Mouse (Mus musculus) gastrocnemius, postnatal 4 days (tissue): ENCODE measurements around the gene Ddx21. TPM values are rescaled to one million over a fixed set of nuclear protein-coding genes. Genes with fewer than 3 reads are reported as not detected.

Source experiments
- total RNA-seq, 2 experiments: library from RNA; stranded (reverse); gene quantifications; 2 replicates each; pipeline ENCODE4 v1.2.3; 2021

Ddx21 gene
- total RNA-seq, 2 experiments from 2014 or later = 34.9 to 41.2 TPM

Other genes with a start within 250 kb of the Ddx21 start
- gene Hk1, start 222.4 kb downstream of the Ddx21 start, total RNA-seq = 10 to 100 TPM; 26.1 to 27.2 TPM
- gene Hkdc1, start 179.8 kb downstream of the Ddx21 start, total RNA-seq = under 1 TPM; 0.62 to 0.71 TPM
- gene 4930507D05Rik, start 152.8 kb downstream of the Ddx21 start, total RNA-seq = under 1 TPM; 0.29 to 0.39 TPM
- gene Supv3l1, start 152.5 kb downstream of the Ddx21 start, total RNA-seq = 10 to 100 TPM; 22.2 to 25.2 TPM
- 10 to 100 TPM; 30.4 to 32.8 TPM for gene Vps26a, start 115.5 kb downstream of the Ddx21 start, total RNA-seq
- 10 to 100 TPM; 16.2 to 16.7 TPM for gene Srgn, start 74.8 kb downstream of the Ddx21 start, total RNA-seq
- gene Kif1bp, start 23.8 kb downstream of the Ddx21 start, total RNA-seq = 10 to 100 TPM; 29.4 to 31.0 TPM
- 100 to 1,000 TPM in 1 of 2 experiments, 10 to 100 TPM in 1; 89.7 to 106 TPM for gene Ddx50, start 48.9 kb upstream of the Ddx21 start, total RNA-seq
- gene Stox1, start 123.8 kb upstream of the Ddx21 start, total RNA-seq = 1 to 10 TPM in 1 of 2 experiments, under 1 TPM in 1; 0.64 to 1.1 TPM
- 10 to 100 TPM; 58.7 to 78.4 TPM for gene Ccar1, start 190.0 kb upstream of the Ddx21 start, total RNA-seq